ENCODE assay signal across 10 mouse cellular contexts in the genomic region with DNA sequence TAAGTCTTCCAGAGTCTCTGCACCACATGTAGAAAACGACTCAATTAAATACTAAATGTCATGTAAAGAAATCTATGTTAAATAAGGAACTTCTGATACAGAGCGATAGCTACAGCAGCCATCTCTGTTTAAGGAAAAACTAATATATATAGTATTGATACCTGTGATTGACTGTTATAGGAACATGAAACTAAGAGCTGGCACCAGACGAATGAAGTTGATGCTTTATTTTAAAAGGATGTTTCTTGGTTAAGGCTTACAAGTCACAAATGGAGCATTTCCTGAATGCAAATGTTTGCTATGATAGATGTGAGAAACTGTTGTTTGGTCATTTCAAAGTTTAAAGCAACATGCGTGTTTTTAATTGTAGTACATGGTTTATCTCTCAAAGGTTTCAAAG. TPM values are rescaled to one million over a fixed set of nuclear protein-coding genes. Genes with fewer than 3 reads are reported as not detected.
DNase-seq lines count a peak whose midpoint lies in the region; ATAC-seq and TF ChIP-seq lines count a peak whose summit lies in the region.
"Had no signal": no experiment of that assay in that cellular context is flagged by ENCODE, and none has a peak within 500 bp of the region (broad histone marks: within the 10 kb centered on the region; RNA-seq: fewer than 3 reads in every experiment).

No protein-coding gene starts in this region.

- no peak overlapping the region for H3K27ac ChIP-seq in heart, embryonic 12.5 days (ENCODE audit: poor library complexity, severe bottlenecking)
- H3K27ac ChIP-seq in heart, adult 2 months = no peak overlapping the region
- H3K27ac ChIP-seq in cortical plate, adult 2 months (ENCODE audit: insufficient read depth, low read length) = no peak overlapping the region
- H3K27ac ChIP-seq in forebrain, postnatal 0 days (ENCODE audit: low read depth, low read length) = peak overlapping the region; percentile 97
- no peak overlapping the region for H3K27ac ChIP-seq in limb, embryonic 15.5 days
- H3K27ac ChIP-seq: liver, embryonic 15.5 days had no signal

- H3K4me1 ChIP-seq in heart, embryonic 12.5 days (replicated peaks) = 0 out of 2 replicates have a peak, but pooled peaks cover 4% of the 10 kb centered on the region
- no peaks in the 10 kb centered on the region for H3K4me1 ChIP-seq in heart, adult 2 months (ENCODE audit: control insufficient read depth, insufficient read depth, low read length)
- peaks cover 3% of the 10 kb centered on the region; the same call in 1 of the 2 replicates for H3K4me1 ChIP-seq in cortical plate, adult 2 months (ENCODE audit: control insufficient read depth, insufficient read depth, low read length)
- peaks cover 8% of the 10 kb centered on the region; the same call in 1 of the 2 replicates for H3K4me1 ChIP-seq in forebrain, postnatal 0 days (ENCODE audit: insufficient read depth)
- H3K4me1 ChIP-seq in limb, embryonic 15.5 days = peaks cover 17% of the 10 kb centered on the region
- H3K4me1 ChIP-seq: liver, embryonic 15.5 days had no signal

- H3K9ac ChIP-seq in heart, embryonic 12.5 days = no peak overlapping the region
- no peak overlapping the region for H3K9ac ChIP-seq in heart, adult 2 months (ENCODE audit: low read depth, low read length)
- H3K9ac ChIP-seq in forebrain, postnatal 0 days = peak overlapping the region; percentile 97
- H3K9ac ChIP-seq in limb, embryonic 15.5 days = no peak overlapping the region
- H3K9ac ChIP-seq: liver, embryonic 15.5 days had no signal

- intact Hi-C loops in heart, adult 2 months (cut with DNase I) = no loop called here
- intact Hi-C loops in left cerebral cortex, postnatal 14 days (cut with DNase I) = loop anchor here (5.0 to 10.0 kb wide), 3 partner anchors 447 to 627 kb away; partner anchors contain the start of gene Akirin2

- H3K4me3 ChIP-seq in heart, embryonic 12.5 days = no peak overlapping the region
- no peak overlapping the region for H3K4me3 ChIP-seq in heart, adult 2 months
- peak overlapping the region; percentile 70 for H3K4me3 ChIP-seq in cortical plate, adult 2 months (ENCODE audit: insufficient read depth, low read length)
- peak overlapping the region; percentile 79 for H3K4me3 ChIP-seq in forebrain, postnatal 0 days (ENCODE audit: low read depth, low read length)
- H3K4me3 ChIP-seq in limb, embryonic 15.5 days = peak overlapping the region; percentile 63; the same call in 1 of the 2 replicates

- peak overlapping the region; percentile 79 for H3K4me2 ChIP-seq in heart, embryonic 12.5 days
- peak overlapping the region; percentile 92 for H3K4me2 ChIP-seq in forebrain, postnatal 0 days (ENCODE audit: low read depth)
- H3K4me2 ChIP-seq in limb, embryonic 15.5 days = peak overlapping the region; percentile 98

- no peak for DNase-seq in heart, adult 2 months
- DNase-seq in forebrain, postnatal 0 days = no peak
- DNase-seq in ovary, postnatal 10 days (ENCODE audit: low spot score) = no peak
- DNase-seq in left cerebral cortex, adult 18-20 months (ENCODE audit: low spot score in 2 of 2) = no peak
- DNase-seq in left cerebral cortex, postnatal 14 days (ENCODE audit: low spot score in 2 of 2) = no peak

- no peak for TF ChIP-seq EP300 in heart, adult 2 months (IDR thresholded peaks at IDR 0.05; ENCODE audit: insufficient read depth, low read depth, low read length)

- no peak for TF ChIP-seq CTCF in heart, adult 2 months (IDR thresholded peaks at IDR 0.05)
- TF ChIP-seq CTCF in cortical plate, adult 2 months (IDR thresholded peaks at IDR 0.05; ENCODE audit: extremely low read depth, insufficient read depth, low read length) = no peak
- TF ChIP-seq CTCF in forebrain, postnatal 0 days (IDR thresholded peaks at IDR 0.05; ENCODE audit: low read depth) = no peak

- H3K9me3 ChIP-seq in heart, embryonic 12.5 days (replicated peaks) = no peaks in the 10 kb centered on the region
- no peaks in the 10 kb centered on the region for H3K9me3 ChIP-seq in forebrain, postnatal 0 days (ENCODE audit: low read length)
- no peaks in the 10 kb centered on the region for H3K9me3 ChIP-seq in limb, embryonic 15.5 days
- H3K9me3 ChIP-seq: liver, embryonic 15.5 days had no signal

- peaks cover 32% of the 10 kb centered on the region for H3K27me3 ChIP-seq in heart, embryonic 12.5 days (replicated peaks)
- peaks cover 19% of the 10 kb centered on the region for H3K27me3 ChIP-seq in heart, adult 2 months (ENCODE audit: control insufficient read depth, insufficient read depth, low read length)
- H3K27me3 ChIP-seq in forebrain, postnatal 0 days (ENCODE audit: insufficient read depth, low read length) = no peaks in the 10 kb centered on the region
- peaks cover 33% of the 10 kb centered on the region for H3K27me3 ChIP-seq in limb, embryonic 15.5 days

- no peaks in the 10 kb centered on the region for H3K36me3 ChIP-seq in heart, embryonic 12.5 days
- no peaks in the 10 kb centered on the region for H3K36me3 ChIP-seq in heart, adult 2 months (ENCODE audit: control insufficient read depth, insufficient read depth, low read length)
- H3K36me3 ChIP-seq in forebrain, postnatal 0 days (ENCODE audit: insufficient read depth) = no peaks in the 10 kb centered on the region
- no peaks in the 10 kb centered on the region for H3K36me3 ChIP-seq in limb, embryonic 15.5 days
- H3K36me3 ChIP-seq: liver, embryonic 15.5 days had no signal

- H3K79me2 ChIP-seq in heart, adult 2 months (replicated peaks; ENCODE audit: control insufficient read depth, insufficient read depth, low read length) = no peaks in the 10 kb centered on the region

- 47% methylated on average over 4 of the region's 4 CpGs for WGBS in heart, embryonic 12.5 days
- WGBS in heart, adult 2 months = 48% methylated on average over 4 of the region's 4 CpGs
- 42% methylated on average over 4 of the region's 4 CpGs for WGBS in forebrain, postnatal 0 days
- WGBS in limb, embryonic 15.5 days = 48% methylated on average over 4 of the region's 4 CpGs

- no peak for ATAC-seq in heart, embryonic 12.5 days (ENCODE audit: insufficient number of reproducible peaks, low FRiP score)
- ATAC-seq in forebrain, postnatal 0 days = no peak
- no peak for ATAC-seq in limb, embryonic 15.5 days (ENCODE audit: insufficient number of reproducible peaks, low FRiP score, low TSS enrichment, low read depth)
- ATAC-seq: inflammation-experienced regulatory T-cells, adult 6 months had no signal

- no peak for TF ChIP-seq POLR2A in heart, adult 2 months (IDR thresholded peaks at IDR 0.05; ENCODE audit: insufficient read depth, low read depth, low read length)
- TF ChIP-seq POLR2A in cortical plate, adult 2 months (IDR thresholded peaks at IDR 0.05; ENCODE audit: extremely low read depth, insufficient read depth, low read length) = no peak

RNA-seq across cellular contexts. Expression of gene Cnr1, which starts 1.1 kb away (rescaled TPM):
- polyA plus RNA-seq in heart, embryonic 12.5 days (2016; fragmentation: Nextera tagmentation; extraction: Ambion mirVana) = 0.43 and 0.62 TPM in 2 replicates
- under 1 TPM; 0.05 to 0.09 TPM for total RNA-seq in heart, adult 2 months (2021)
- polyA plus RNA-seq in heart, adult 2 months (2012; rRNA removed) = 0.12 TPM in 2 replicates
- 54.6 and 55.0 TPM in 2 replicates for polyA plus RNA-seq in cortical plate, adult 2 months (2012; rRNA removed)
- 175 and 178 TPM in 2 replicates for total RNA-seq in forebrain, postnatal 0 days (2014; rRNA removed)
- polyA plus RNA-seq in forebrain, postnatal 0 days (2015; fragmentation: Nextera tagmentation; extraction: Ambion mirVana) = 44.6 and 48.0 TPM in 2 replicates
- polyA plus RNA-seq in limb, embryonic 15.5 days (2015; fragmentation: Nextera tagmentation; extraction: Ambion mirVana) = 2.0 and 2.4 TPM in 2 replicates
- 100 to 1,000 TPM; 125 to 129 TPM for total RNA-seq in left cerebral cortex, adult 18-20 months (2021)
- total RNA-seq in left cerebral cortex, postnatal 14 days (2021) = 100 to 1,000 TPM; 117 to 128 TPM
- polyA plus RNA-seq: inflammation-experienced regulatory T-cells, adult 6 months had no signal

Comparison
In these comparisons a context has a peak if more than half of its experiments do, and no peak if none do; other contexts are left out.
1. H3K4me3 ChIP-seq: peak in cortical plate, adult 2 months (single experiment), forebrain, postnatal 0 days (single experiment) and limb, embryonic 15.5 days (single experiment); none in heart, embryonic 12.5 days (single experiment) and heart, adult 2 months (single experiment).
2. RNA of gene Cnr1, which starts 1.1 kb away (polyA plus RNA-seq): 54.6 to 55.0 TPM in cortical plate, adult 2 months and 44.6 to 48.0 TPM in forebrain, postnatal 0 days; 2.0 to 2.4 TPM in limb, embryonic 15.5 days, 0.43 to 0.62 TPM in heart, embryonic 12.5 days and 0.12 TPM in heart, adult 2 months; every median in the first group is over 10 times any median in the second.
3. Peak in every context shown above with its lines, with median percentiles within 50 percentile points of each other: H3K4me2 ChIP-seq.